Mouse (Mus musculus): Measurements from ENCODE around the gene Vmn2r120. TPM values are rescaled to one million over a fixed set of nuclear protein-coding genes. Genes with fewer than 3 reads are reported as not detected.
"Not testable (repeated sequence)": the region's sequence is repeated elsewhere in the genome, so short reads cannot be mapped to it uniquely, and the experiment has no call there.

The Vmn2r120 gene
- polyA plus RNA-seq (2016; fragmentation: Nextera tagmentation; extraction: Ambion mirVana) = not detected in 2 replicates

GRCm38 (mm10) chr17:57545405-57545804 is at the start of gene Vmn2r120:
Gene Vmn2r120, minus strand, starts transcription at chr17:57545505.
- no peaks in the 10 kb centered on the region for H3K4me1 ChIP-seq
- no peaks in the 10 kb centered on the region for H3K9me3 ChIP-seq
- H3K27ac ChIP-seq (replicated peaks) = no peak within 1 kb of the TSS
- H3K27me3 ChIP-seq (replicated peaks; ENCODE audit: low read depth, poor library complexity, severe bottlenecking) = no peaks in the 10 kb centered on the region
- no peaks in the 10 kb centered on the region for H3K36me3 ChIP-seq (replicated peaks)
- no peak within 1 kb of the TSS for H3K4me3 ChIP-seq
- WGBS = 92% methylated on average over 1 of the region's 1 CpGs
- DNase-seq (ENCODE audit: low spot score) = no peak

- 88% methylated on average over 6 of the region's 6 CpGs for WGBS
- not testable (repeated sequence) for H3K9me3 ChIP-seq; H3K4me1 ChIP-seq; H3K27ac ChIP-seq (replicated peaks); DNase-seq (ENCODE audit: low spot score); H3K4me3 ChIP-seq; H3K27me3 ChIP-seq (replicated peaks; ENCODE audit: low read depth, poor library complexity, severe bottlenecking); H3K36me3 ChIP-seq (replicated peaks)
These were observed 42.0 kb upstream of the Vmn2r120 start for GRCm38 (mm10) chr17:57587273-57587672.

GRCm38 (mm10) chr17:57574075-57574705 is 28.9 kb upstream of the Vmn2r120 start:
- H3K27me3 ChIP-seq (replicated peaks; ENCODE audit: low read depth, poor library complexity, severe bottlenecking) = no peaks in the 10 kb centered on the region
- H3K27ac ChIP-seq (replicated peaks) = no peak overlapping the region
- 75% methylated on average over 16 of the region's 16 CpGs for WGBS
- H3K36me3 ChIP-seq (replicated peaks) = no peaks in the 10 kb centered on the region
- H3K9me3 ChIP-seq = no peaks in the 10 kb centered on the region
- H3K4me3 ChIP-seq = no peak overlapping the region
- DNase-seq (ENCODE audit: low spot score) = no peak
- no peaks in the 10 kb centered on the region for H3K4me1 ChIP-seq

Other genes with a start within 250 kb of the Vmn2r120 start
- 1.4 and 1.9 TPM in 2 replicates for gene Adgre1, start 186.8 kb downstream of the Vmn2r120 start, polyA plus RNA-seq (2016; fragmentation: Nextera tagmentation; extraction: Ambion mirVana)
- not detected in 2 replicates for gene Gm21834, start 196.7 kb upstream of the Vmn2r120 start, polyA plus RNA-seq (2016; fragmentation: Nextera tagmentation; extraction: Ambion mirVana)
- gene Cntnap5c, start 224.1 kb upstream of the Vmn2r120 start, polyA plus RNA-seq (2016; fragmentation: Nextera tagmentation; extraction: Ambion mirVana) = not detected in 2 replicates

Measured in embryonic facial prominence, embryonic 10.5 days (tissue).